Mouse (Mus musculus): ENCODE results near the gene Bnip3. TPM values are rescaled to one million over a fixed set of nuclear protein-coding genes. Genes with fewer than 3 reads are reported as not detected.
A peak's percentile ranks its signal among the peaks of the same experiment; 100 is the strongest.

Bnip3 gene
- polyA plus RNA-seq, 1 experiment from 2014 or later, result 80.0 TPM

GRCm38 (mm10) chr7:138940612-138941461 is 31.5 kb upstream of the Bnip3 start, which contains the start of gene Jakmip3:
Gene Jakmip3 (plus strand): TSS chr7:138940730.
- H3K9me3 ChIP-seq (ENCODE audit: control insufficient read depth, low read length), result no peaks in the 10 kb centered on the region; the same call in 1 of the 2 replicates
- H3K4me3 ChIP-seq (ENCODE audit: low read depth, low read length), result peak within 1 kb of the TSS; percentile 38
- peaks cover 5% of the 10 kb centered on the region for H3K4me1 ChIP-seq (ENCODE audit: control insufficient read depth, insufficient read depth, low read length)
- H3K27ac ChIP-seq (ENCODE audit: low read depth, low read length), result no peak within 1 kb of the TSS
- WGBS, result under 1% methylated on average over 78 of the region's 78 CpGs
- no peaks in the 10 kb centered on the region for H3K36me3 ChIP-seq (ENCODE audit: control insufficient read depth, insufficient read depth, low read length)
- ATAC-seq (ENCODE audit: low FRiP score), result 0 out of 2 replicates have a peak, but pooled peaks have one; percentile 30
- H3K9ac ChIP-seq (ENCODE audit: low read length), result peak within 1 kb of the TSS; percentile 30; the same call in 1 of the 2 replicates
- peak; percentile 93 for DNase-seq (ENCODE audit: low spot score, missing footprints)
- peaks cover 42% of the 10 kb centered on the region for H3K27me3 ChIP-seq (ENCODE audit: control insufficient read depth, insufficient read depth, low read length)
- H3K4me2 ChIP-seq, result peak within 1 kb of the TSS; percentile 73

- no peak for ATAC-seq (ENCODE audit: low FRiP score)
Observed at GRCm38 (mm10) chr7:138940256-138940611, 30.9 kb upstream of the Bnip3 start.

DNA sequence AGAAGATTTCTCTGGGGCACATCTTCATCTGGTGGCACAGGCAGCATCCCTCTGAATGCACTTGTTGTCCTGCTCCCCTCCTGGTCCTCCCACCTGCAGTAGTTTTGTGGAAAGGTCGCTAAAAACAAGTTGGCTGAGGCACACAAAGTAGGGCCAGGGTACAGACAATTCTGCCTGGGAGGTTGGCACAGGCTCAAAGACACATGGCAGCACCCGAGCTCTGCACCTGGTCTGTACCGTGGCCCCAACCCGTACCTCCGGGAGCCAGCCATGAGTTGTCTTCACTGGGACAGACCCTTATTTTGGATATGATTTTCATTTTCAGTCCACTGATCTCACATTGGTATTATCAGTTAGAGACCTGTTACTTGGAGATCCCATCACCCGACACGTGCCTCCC is 29.7 kb upstream of the Bnip3 start:
- no peak overlapping the region for H3K9ac ChIP-seq (ENCODE audit: low read length)
- H3K9me3 ChIP-seq (ENCODE audit: control insufficient read depth, low read length), result no peaks in the 10 kb centered on the region; the same call in 1 of the 2 replicates
- no peaks in the 10 kb centered on the region for H3K36me3 ChIP-seq (ENCODE audit: control insufficient read depth, insufficient read depth, low read length)
- no peak overlapping the region for H3K27ac ChIP-seq (ENCODE audit: low read depth, low read length)
- H3K4me2 ChIP-seq, result no peak overlapping the region
- no peak for ATAC-seq (ENCODE audit: low FRiP score)
- DNase-seq (ENCODE audit: low spot score, missing footprints), result peak; percentile 59
- WGBS, result 74% methylated on average over 7 of the region's 7 CpGs
- no peak overlapping the region for H3K4me3 ChIP-seq (ENCODE audit: low read depth, low read length)
- peaks cover 5% of the 10 kb centered on the region for H3K4me1 ChIP-seq (ENCODE audit: control insufficient read depth, insufficient read depth, low read length)
- peaks cover 42% of the 10 kb centered on the region for H3K27me3 ChIP-seq (ENCODE audit: control insufficient read depth, insufficient read depth, low read length)

More at GRCm38 (mm10) chr7:138940256-138940611, 30.9 kb upstream of the Bnip3 start:
- 1% methylated on average over 17 of the region's 17 CpGs for WGBS
- peaks cover 42% of the 10 kb centered on the region for H3K27me3 ChIP-seq (ENCODE audit: control insufficient read depth, insufficient read depth, low read length)
- H3K36me3 ChIP-seq (ENCODE audit: control insufficient read depth, insufficient read depth, low read length), result no peaks in the 10 kb centered on the region
- H3K9ac ChIP-seq (ENCODE audit: low read length), result no peak overlapping the region
- no peak overlapping the region for H3K27ac ChIP-seq (ENCODE audit: low read depth, low read length)
- peaks cover 5% of the 10 kb centered on the region for H3K4me1 ChIP-seq (ENCODE audit: control insufficient read depth, insufficient read depth, low read length)
- no peaks in the 10 kb centered on the region; the same call in 1 of the 2 replicates for H3K9me3 ChIP-seq (ENCODE audit: control insufficient read depth, low read length)
- H3K4me3 ChIP-seq (ENCODE audit: low read depth, low read length), result peak overlapping the region; percentile 38
- DNase-seq (ENCODE audit: low spot score, missing footprints), result peak; percentile 92
- peak overlapping the region; percentile 73 for H3K4me2 ChIP-seq

GRCm38 (mm10) chr7:138934523-138934922 is 25.2 kb upstream of the Bnip3 start:
- peaks cover 7% of the 10 kb centered on the region for H3K27me3 ChIP-seq (ENCODE audit: control insufficient read depth, insufficient read depth, low read length)

GRCm38 (mm10) chr7:138928456-138928855 is 19.1 kb upstream of the Bnip3 start:
- Histone ChIP-seq H3K36me3 (ENCODE audit: control insufficient read depth, insufficient read depth, low read length) (no peaks in the 10 kb centered on the region), H3K4me1 (ENCODE audit: control insufficient read depth, insufficient read depth, low read length) (no peaks in the 10 kb centered on the region), H3K27ac (ENCODE audit: low read depth, low read length) (no peak overlapping the region), H3K4me3 (ENCODE audit: low read depth, low read length) (no peak overlapping the region), H3K4me2 (no peak overlapping the region), H3K9ac (ENCODE audit: low read length) (no peak overlapping the region), H3K9me3 (ENCODE audit: control insufficient read depth, low read length) (no peaks in the 10 kb centered on the region), H3K27me3 (ENCODE audit: control insufficient read depth, insufficient read depth, low read length) (no peaks in the 10 kb centered on the region)
- 91% methylated on average over 4 of the region's 4 CpGs for WGBS
- no peak for DNase-seq (ENCODE audit: low spot score, missing footprints)
- no peak for ATAC-seq (ENCODE audit: low FRiP score)

More at GRCm38 (mm10) chr7:138934523-138934922, 25.2 kb upstream of the Bnip3 start:
- no peak overlapping the region for H3K4me3 ChIP-seq (ENCODE audit: low read depth, low read length)
- ATAC-seq (ENCODE audit: low FRiP score), result no peak
- no peak overlapping the region for H3K9ac ChIP-seq (ENCODE audit: low read length)
- H3K9me3 ChIP-seq (ENCODE audit: control insufficient read depth, low read length), result no peaks in the 10 kb centered on the region; the same call in 1 of the 2 replicates
- DNase-seq (ENCODE audit: low spot score, missing footprints), result peak; percentile 28
- H3K27ac ChIP-seq (ENCODE audit: low read depth, low read length), result no peak overlapping the region
- H3K36me3 ChIP-seq (ENCODE audit: control insufficient read depth, insufficient read depth, low read length), result no peaks in the 10 kb centered on the region
- H3K4me2 ChIP-seq, result no peak overlapping the region
- WGBS, result 91% methylated on average over 3 of the region's 3 CpGs
- H3K4me1 ChIP-seq (ENCODE audit: control insufficient read depth, insufficient read depth, low read length), result no peaks in the 10 kb centered on the region

GRCm38 (mm10) chr7:138923756-138924425 is 14.6 kb upstream of the Bnip3 start:
- no peak overlapping the region for H3K9ac ChIP-seq (ENCODE audit: low read length)
- H3K4me1 ChIP-seq (ENCODE audit: control insufficient read depth, insufficient read depth, low read length), result peaks cover 2% of the 10 kb centered on the region; the same call in 1 of the 2 replicates
- WGBS, result 6% methylated on average over 3 of the region's 3 CpGs
- no peak overlapping the region for H3K27ac ChIP-seq (ENCODE audit: low read depth, low read length)
- no peaks in the 10 kb centered on the region for H3K9me3 ChIP-seq (ENCODE audit: control insufficient read depth, low read length)
- DNase-seq (ENCODE audit: low spot score, missing footprints), result peak; percentile 85
- H3K27me3 ChIP-seq (ENCODE audit: control insufficient read depth, insufficient read depth, low read length), result no peaks in the 10 kb centered on the region
- H3K4me3 ChIP-seq (ENCODE audit: low read depth, low read length), result no peak overlapping the region
- no peak overlapping the region for H3K4me2 ChIP-seq
- no peaks in the 10 kb centered on the region for H3K36me3 ChIP-seq (ENCODE audit: control insufficient read depth, insufficient read depth, low read length)
- no peak for ATAC-seq (ENCODE audit: low FRiP score)

DNA sequence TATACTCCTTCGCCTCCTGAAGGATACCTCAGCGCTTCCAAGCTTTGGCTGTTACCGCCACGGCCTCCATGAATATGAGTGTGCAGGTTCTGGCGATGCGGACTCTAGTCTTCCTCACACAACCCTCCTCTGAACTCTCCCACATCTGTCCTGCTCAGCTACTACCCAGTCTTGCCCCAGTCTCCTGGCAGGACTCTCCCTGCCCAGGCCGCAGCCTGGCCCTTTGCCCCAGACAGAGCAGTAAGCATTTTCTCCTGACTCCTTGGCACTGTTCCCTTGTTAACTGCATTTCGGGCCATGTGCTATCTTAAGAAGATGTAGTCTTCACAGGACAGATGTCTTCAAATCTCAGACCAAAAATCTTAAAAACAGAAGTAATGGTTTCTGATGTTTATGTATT is 12.3 kb upstream of the Bnip3 start:
- ATAC-seq (ENCODE audit: low FRiP score) (no peak), DNase-seq (ENCODE audit: low spot score, missing footprints) (no peak)
- Histone ChIP-seq H3K36me3 (ENCODE audit: control insufficient read depth, insufficient read depth, low read length) (no peaks in the 10 kb centered on the region), H3K27ac (ENCODE audit: low read depth, low read length) (no peak overlapping the region), H3K4me3 (ENCODE audit: low read depth, low read length) (no peak overlapping the region), H3K27me3 (ENCODE audit: control insufficient read depth, insufficient read depth, low read length) (no peaks in the 10 kb centered on the region), H3K4me2 (no peak overlapping the region), H3K9me3 (ENCODE audit: control insufficient read depth, low read length) (no peaks in the 10 kb centered on the region), H3K4me1 (ENCODE audit: control insufficient read depth, insufficient read depth, low read length) (peaks cover 2% of the 10 kb centered on the region; the same call in 1 of the 2 replicates), H3K9ac (ENCODE audit: low read length) (no peak overlapping the region)
- WGBS, result 96% methylated on average over 8 of the region's 8 CpGs

GRCm38 (mm10) chr7:138919156-138919944 is 10.0 kb upstream of the Bnip3 start:
- Histone ChIP-seq H3K9ac (ENCODE audit: low read length) (peak overlapping the region; percentile 46), H3K27me3 (ENCODE audit: control insufficient read depth, insufficient read depth, low read length) (no peaks in the 10 kb centered on the region), H3K4me2 (peak overlapping the region; percentile 50), H3K36me3 (ENCODE audit: control insufficient read depth, insufficient read depth, low read length) (no peaks in the 10 kb centered on the region), H3K9me3 (ENCODE audit: control insufficient read depth, low read length) (no peaks in the 10 kb centered on the region), H3K4me1 (ENCODE audit: control insufficient read depth, insufficient read depth, low read length) (peaks cover 2% of the 10 kb centered on the region; the same call in 1 of the 2 replicates), H3K27ac (ENCODE audit: low read depth, low read length) (no peak overlapping the region), H3K4me3 (ENCODE audit: low read depth, low read length) (peak overlapping the region; percentile 22)
- DNase-seq (ENCODE audit: low spot score, missing footprints), result peak; percentile 88
- ATAC-seq (ENCODE audit: low FRiP score), result no peak
- WGBS, result 6% methylated on average over 26 of the region's 26 CpGs
